Mouse (Mus musculus) forebrain, embryonic 10.5 days (tissue): Measurements from ENCODE around the gene Ddx46. TPM values are rescaled to one million over a fixed set of nuclear protein-coding genes. Genes with fewer than 3 reads are reported as not detected.

Source experiments
- DNase-seq: peaks from one replicate; pipeline ENCODE4 v3.0.0-alpha.2; 2017; ENCODE audit warnings: low spot score; ENCODE audit errors: extremely low spot score
- H3K27ac ChIP-seq: fragments of 300-500 bp; sonication (generic); 2 replicates; pipeline ENCODE4 v1.5.1; 2016; ENCODE audit warnings: mild to moderate bottlenecking
- H3K27me3 ChIP-seq: fragments of 300-500 bp; sonication (generic); 2 replicates; pipeline ENCODE4 v1.6.1; 2016; ENCODE audit warnings: mild to moderate bottlenecking; ENCODE audit not compliant: poor library complexity, severe bottlenecking
- H3K36me3 ChIP-seq: fragments of 300-500 bp; sonication (generic); replicated peaks from 2 replicates; pipeline ENCODE4 v1.6.1; 2016; ENCODE audit warnings: mild to moderate bottlenecking, moderate library complexity
- H3K4me1 ChIP-seq: fragments of 300-500 bp; sonication (generic); 2 replicates; pipeline ENCODE4 v1.6.1; 2016
- H3K4me3 ChIP-seq: fragments of 300-500 bp; sonication (generic); 2 replicates; pipeline ENCODE4 v1.5.1; 2016; ENCODE audit warnings: mild to moderate bottlenecking, moderate library complexity
- H3K9me3 ChIP-seq: fragments of 300-500 bp; sonication (generic); 2 replicates; pipeline ENCODE4 v1.6.1; 2016; ENCODE audit warnings: mild to moderate bottlenecking, moderate library complexity
- WGBS: fragments of 180-500 bp; shearing (Covaris S2); methylation state at CpG from one replicate; pipeline ENCODE4 v1.1.7; 2016; 5-methylcytosine and 5-hydroxymethylcytosine counted together
- polyA plus RNA-seq: library from polyadenylated mRNA; unstranded; fragments of >200 nt; fragmentation: Nextera tagmentation; extraction: Ambion mirVana; gene quantifications from 2 replicates; pipeline ENCODE4 v1.2.1, GENCODE M21; 2016

The Ddx46 gene
- polyA plus RNA-seq = 44.1 and 48.0 TPM in 2 replicates

DNA sequence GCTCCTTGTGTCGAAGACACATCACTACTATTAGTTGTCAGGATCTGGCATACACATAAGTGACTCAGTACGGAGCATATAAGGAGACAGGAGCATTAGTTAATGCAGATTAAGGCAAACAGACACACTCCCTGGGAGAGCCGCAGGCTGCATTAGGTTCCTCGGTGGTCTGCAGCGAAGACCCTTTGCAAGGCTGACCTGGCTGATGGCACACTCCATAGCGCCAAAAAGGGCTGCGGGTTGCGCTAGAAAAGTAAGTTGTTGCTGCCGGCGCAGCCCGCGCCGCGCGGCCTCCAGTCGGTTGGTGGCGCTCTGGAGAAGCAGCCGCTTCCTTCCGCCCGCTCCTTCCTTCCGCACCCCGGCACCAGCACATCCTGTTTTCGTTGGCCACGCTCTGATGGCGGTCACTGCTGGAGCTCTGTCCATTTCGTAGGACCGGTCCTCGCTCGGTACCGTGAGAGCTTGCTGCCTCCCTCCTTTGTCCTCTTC, at the start of gene Ddx46:
TSS of gene Ddx46 (plus strand) at position 389 of the 489 bp plus-strand sequence.
- WGBS = 7% methylated on average over 30 of the region's 30 CpGs
- Histone ChIP-seq H3K4me1 (peaks cover 18% of the 10 kb centered on the region), H3K4me3 (peak within 1 kb of the TSS; percentile 100), H3K36me3 (peaks cover 69% of the 10 kb centered on the region), H3K9me3 (no peaks in the 10 kb centered on the region), H3K27ac (peak within 1 kb of the TSS; percentile 92), H3K27me3 (no peaks in the 10 kb centered on the region)
- peak; percentile 90 for DNase-seq

DNA sequence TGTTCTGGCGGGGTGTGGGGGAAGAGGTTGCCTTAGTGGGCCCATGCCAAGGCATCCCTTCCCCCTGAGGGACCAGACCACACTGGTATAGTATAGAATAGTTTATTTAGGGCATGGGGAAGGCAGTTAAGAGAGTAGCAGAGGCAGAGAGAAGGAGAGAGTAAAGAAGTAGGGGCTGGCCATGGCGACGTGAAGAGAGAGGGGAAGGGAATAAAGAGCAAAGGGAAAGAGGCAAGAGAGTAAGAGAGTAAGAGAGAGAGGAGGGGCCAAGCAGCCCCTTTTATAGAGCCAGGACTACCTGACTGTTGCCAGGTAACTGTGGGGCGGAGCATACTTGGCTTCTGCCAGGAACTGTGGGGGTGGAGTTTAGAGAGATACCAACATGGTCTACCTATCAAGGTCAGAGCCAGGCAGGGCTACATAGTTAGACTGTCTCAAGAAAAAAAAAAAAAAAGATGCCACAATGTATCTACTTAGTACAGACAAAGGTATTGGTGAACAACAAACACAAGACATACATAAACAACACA, 42.8 kb upstream of the Ddx46 start:
- DNase-seq = no peak
- Histone ChIP-seq H3K4me3 (peak overlapping the region; percentile 89; the same call in 1 of the 2 replicates), H3K4me1 (peaks cover 16% of the 10 kb centered on the region), H3K27ac (no peak overlapping the region), H3K9me3 (no peaks in the 10 kb centered on the region), H3K27me3 (peaks cover 6% of the 10 kb centered on the region), H3K36me3 (peaks cover 29% of the 10 kb centered on the region)
- WGBS = 71% methylated on average over 4 of the region's 4 CpGs

DNA sequence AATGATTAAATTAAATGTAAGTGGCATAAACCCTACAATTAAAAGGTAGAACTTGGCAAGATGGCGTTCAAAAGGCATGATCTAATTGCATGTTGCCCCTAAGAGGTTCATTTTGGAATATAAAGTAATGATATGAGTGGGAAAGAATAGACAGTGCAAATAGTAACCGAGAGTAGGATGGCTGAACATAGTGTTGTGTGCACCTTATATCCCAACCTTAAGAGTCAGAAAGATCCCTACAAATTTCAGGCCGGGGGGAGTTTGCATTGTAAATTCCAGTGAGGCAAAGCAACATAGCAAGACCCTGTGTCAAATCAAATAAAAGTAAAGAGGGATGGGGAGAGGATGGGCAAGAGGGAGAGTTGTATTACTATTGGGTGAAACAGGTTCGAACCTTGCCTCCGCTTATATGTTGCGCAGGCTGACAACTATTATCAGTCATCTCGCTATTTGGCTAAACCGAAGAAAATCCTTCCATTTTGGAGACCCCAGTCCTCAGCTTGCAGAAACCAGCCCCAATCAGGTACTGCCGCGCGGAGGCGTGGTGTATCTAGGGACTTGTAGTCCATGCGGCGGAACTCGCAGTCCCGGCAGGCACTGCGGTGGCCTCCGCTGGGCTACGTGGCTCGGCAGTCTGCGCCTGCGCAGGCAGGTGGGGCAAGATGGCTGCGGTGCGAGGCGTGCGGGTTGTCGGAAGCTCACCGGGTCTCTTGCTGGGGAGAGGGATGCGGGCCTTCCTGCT, 42.1 kb upstream of the Ddx46 start:
- peaks cover 35% of the 10 kb centered on the region for H3K36me3 ChIP-seq

DNA sequence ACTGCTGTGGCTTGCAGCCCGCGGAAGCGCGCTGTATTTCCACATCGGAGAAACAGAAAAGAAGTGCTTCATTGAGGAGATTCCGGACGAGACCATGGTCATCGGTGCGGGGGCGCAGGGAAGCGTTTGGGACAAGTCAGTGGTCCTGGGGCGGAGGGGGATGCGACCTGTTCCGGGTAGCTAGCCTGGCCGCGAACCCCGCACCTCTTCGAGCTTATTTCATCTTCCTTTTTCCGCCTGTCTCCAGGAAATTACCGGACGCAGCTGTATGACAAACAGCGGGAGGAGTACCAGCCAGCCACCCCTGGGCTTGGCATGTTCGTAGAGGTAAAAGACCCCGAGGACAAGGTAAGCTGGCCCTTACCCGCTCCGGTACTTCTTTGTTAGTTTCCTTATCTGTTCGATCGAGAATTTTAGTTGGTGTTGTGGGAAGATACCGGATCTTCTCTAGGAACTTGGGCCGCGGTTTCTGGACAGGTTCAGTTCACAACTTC, 41.5 kb upstream of the Ddx46 start:
- peak overlapping the region; percentile 92 for H3K27ac ChIP-seq
- peaks cover 42% of the 10 kb centered on the region for H3K36me3 ChIP-seq
- peaks cover 6% of the 10 kb centered on the region for H3K27me3 ChIP-seq
- H3K9me3 ChIP-seq = no peaks in the 10 kb centered on the region
- peaks cover 16% of the 10 kb centered on the region for H3K4me1 ChIP-seq
- under 1% methylated on average over 31 of the region's 31 CpGs for WGBS
- DNase-seq = no peak
- H3K4me3 ChIP-seq = peak overlapping the region; percentile 89

More for the DNA sequence above, 42.1 kb upstream of the Ddx46 start:
- peak; percentile 97 for DNase-seq
- peaks cover 16% of the 10 kb centered on the region for H3K4me1 ChIP-seq
- no peaks in the 10 kb centered on the region for H3K9me3 ChIP-seq
- peak overlapping the region; percentile 92 for H3K27ac ChIP-seq
- H3K27me3 ChIP-seq = peaks cover 6% of the 10 kb centered on the region
- H3K4me3 ChIP-seq = peak overlapping the region; percentile 89
- 5% methylated on average over 29 of the region's 29 CpGs for WGBS

DNA sequence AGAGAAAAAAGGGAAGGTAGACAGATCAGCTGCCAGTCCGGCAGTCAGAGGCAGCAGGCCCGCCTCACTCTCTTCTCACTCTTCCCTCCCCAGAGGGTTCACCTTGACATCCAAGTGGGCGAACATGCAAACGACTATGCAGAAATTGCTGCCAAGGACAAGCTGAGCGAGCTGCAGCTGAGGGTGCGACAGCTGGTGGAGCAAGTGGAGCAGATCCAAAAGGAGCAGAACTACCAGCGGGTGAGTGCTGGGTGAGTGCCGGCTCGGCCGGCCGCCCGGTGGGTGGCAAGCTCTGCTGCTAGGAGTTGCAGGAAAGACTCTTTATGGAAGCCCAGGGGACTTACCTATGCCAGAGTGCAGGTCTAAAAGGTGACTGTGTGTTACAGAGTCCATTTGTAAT, 39.5 kb upstream of the Ddx46 start:
- H3K9me3 ChIP-seq = no peaks in the 10 kb centered on the region
- peaks cover 6% of the 10 kb centered on the region for H3K27me3 ChIP-seq
- peak overlapping the region; percentile 3; the same call in 1 of the 2 replicates for H3K4me3 ChIP-seq
- 92% methylated on average over 12 of the region's 12 CpGs for WGBS
- H3K4me1 ChIP-seq = peaks cover 29% of the 10 kb centered on the region
- peaks cover 45% of the 10 kb centered on the region for H3K36me3 ChIP-seq
- no peak for DNase-seq
- H3K27ac ChIP-seq = no peak overlapping the region

DNA sequence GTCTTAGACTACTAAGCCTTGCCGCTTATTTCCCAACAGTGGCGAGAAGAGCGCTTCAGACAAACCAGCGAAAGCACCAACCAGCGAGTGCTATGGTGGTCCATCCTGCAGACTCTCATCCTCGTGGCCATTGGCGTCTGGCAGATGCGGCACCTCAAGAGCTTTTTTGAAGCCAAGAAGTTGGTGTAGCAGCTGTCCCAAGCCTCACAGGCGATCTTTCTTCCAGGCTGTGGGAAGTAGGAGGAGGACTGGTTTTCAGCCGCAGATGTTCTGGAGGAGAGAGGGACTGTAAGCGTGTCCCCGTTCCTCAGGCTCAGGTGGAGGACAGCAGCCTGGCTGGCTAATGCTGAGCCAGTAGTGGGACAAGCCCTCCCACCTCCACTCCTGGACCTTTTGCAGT, 38.0 kb upstream of the Ddx46 start:
- no peaks in the 10 kb centered on the region for H3K27me3 ChIP-seq

DNA sequence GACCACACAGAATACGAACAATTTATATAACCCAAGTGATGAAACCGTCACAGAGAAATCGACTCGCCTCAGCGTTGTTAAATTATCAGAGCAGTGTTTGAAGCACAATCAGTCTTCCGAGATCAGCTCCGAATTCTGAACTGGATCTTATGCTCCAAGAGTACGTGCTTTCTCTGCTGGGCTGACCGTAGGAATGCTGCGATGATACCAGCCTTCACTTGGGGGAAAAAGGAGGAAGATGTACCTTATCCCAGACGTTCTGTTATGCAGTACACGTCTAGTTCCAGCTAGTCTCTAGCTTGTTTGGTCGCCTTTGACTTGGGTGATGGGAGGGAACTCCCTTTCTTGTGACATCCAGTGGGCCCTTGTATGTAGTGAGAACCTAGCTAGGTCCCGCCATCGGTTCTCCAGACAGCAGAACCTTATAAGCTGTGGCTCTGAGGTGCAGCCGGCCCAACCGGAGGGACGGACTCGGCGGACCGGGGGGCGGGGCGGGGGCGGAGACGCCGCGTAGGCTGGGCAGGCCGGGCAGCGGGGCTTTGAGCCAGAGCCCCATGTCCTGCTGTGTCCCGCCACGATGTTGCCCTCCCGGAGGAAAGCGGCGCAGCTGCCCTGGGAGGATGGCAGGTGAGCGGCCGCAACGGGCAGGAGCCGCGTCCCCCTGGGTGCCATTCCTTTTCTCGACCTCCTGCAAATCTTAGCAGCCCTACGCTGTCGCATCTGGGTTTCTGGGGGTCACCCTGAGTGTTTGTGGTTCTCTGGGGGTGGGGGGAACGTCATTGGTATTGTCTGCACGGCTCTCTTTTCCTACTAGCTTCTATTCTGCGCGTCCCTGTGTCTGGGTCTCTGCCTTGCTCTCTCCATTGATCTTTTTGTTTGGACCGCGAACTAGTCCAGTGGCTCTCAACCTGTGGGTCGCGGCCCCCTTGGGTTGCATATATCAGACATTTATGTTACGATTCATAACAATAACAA, 35.0 kb upstream of the Ddx46 start, which contains the start of gene B4galt7:
TSS of gene B4galt7 (plus strand) at position 331 of the 975 bp plus-strand sequence.
- H3K27ac ChIP-seq = peak within 1 kb of the TSS; percentile 81
- peak; percentile 77 for DNase-seq
- no peaks in the 10 kb centered on the region for H3K27me3 ChIP-seq
- no peaks in the 10 kb centered on the region for H3K9me3 ChIP-seq
- peaks cover 20% of the 10 kb centered on the region for H3K4me1 ChIP-seq
- peak within 1 kb of the TSS; percentile 64 for H3K4me3 ChIP-seq
- peaks cover 52% of the 10 kb centered on the region for H3K36me3 ChIP-seq
- WGBS = 10% methylated on average over 51 of the region's 51 CpGs

More for the DNA sequence above, 38.0 kb upstream of the Ddx46 start:
- Histone ChIP-seq H3K9me3 (no peaks in the 10 kb centered on the region), H3K27ac (no peak overlapping the region), H3K4me1 (peaks cover 37% of the 10 kb centered on the region), H3K4me3 (no peak overlapping the region), H3K36me3 (peaks cover 45% of the 10 kb centered on the region)
- 95% methylated on average over 12 of the region's 12 CpGs for WGBS
- no peak for DNase-seq

DNA sequence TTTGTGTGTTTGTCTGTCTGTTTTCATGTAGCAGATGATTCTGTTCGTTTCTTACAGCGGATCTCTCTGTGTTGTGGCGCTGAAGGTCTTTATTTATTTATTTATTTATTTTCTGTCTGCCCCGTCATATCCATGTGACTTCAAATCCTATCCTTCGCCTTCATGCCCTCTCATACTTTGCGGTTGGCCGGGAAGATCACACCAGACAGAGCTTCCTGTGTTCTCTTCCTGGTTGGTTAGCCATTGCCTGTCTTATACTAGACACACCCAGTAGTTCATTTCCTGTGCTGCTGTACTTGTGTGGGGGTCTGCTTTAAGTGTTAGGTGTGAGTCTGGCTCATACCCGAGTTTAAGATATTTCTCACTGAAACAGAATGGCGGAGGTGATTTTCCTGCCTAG, 34.2 kb upstream of the Ddx46 start:
- Histone ChIP-seq H3K27ac (peak overlapping the region; percentile 81; the same call in 1 of the 2 replicates), H3K4me1 (peaks cover 20% of the 10 kb centered on the region), H3K9me3 (no peaks in the 10 kb centered on the region), H3K4me3 (peak overlapping the region; percentile 64), H3K27me3 (no peaks in the 10 kb centered on the region), H3K36me3 (peaks cover 50% of the 10 kb centered on the region)
- 32% methylated on average over 9 of the region's 9 CpGs for WGBS
- no peak for DNase-seq

DNA sequence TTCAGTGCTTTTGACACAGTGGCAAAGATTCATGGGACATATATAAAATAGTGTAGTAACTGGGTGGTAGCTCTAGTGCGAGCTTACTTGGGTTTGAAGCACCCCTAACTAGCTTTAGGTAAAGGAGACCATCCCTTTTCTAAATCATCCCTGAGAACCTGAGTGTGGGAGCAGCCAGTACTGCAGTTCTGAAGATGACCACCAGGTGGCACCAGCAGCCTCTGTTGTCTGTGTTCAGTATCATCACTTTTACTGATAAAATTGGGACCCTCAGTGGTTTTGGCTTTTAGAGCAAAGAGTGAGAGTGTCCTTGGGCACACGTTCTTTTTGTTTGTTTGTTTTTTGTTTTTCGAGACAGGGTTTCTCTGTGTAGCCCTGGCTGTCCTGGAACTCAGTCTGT, 33.2 kb upstream of the Ddx46 start:
- WGBS = 11% methylated on average over 3 of the region's 3 CpGs
- Histone ChIP-seq H3K4me1 (peaks cover 20% of the 10 kb centered on the region), H3K36me3 (peaks cover 49% of the 10 kb centered on the region), H3K4me3 (no peak overlapping the region), H3K27ac (no peak overlapping the region), H3K27me3 (no peaks in the 10 kb centered on the region), H3K9me3 (no peaks in the 10 kb centered on the region)
- peak; percentile 84 for DNase-seq

DNA sequence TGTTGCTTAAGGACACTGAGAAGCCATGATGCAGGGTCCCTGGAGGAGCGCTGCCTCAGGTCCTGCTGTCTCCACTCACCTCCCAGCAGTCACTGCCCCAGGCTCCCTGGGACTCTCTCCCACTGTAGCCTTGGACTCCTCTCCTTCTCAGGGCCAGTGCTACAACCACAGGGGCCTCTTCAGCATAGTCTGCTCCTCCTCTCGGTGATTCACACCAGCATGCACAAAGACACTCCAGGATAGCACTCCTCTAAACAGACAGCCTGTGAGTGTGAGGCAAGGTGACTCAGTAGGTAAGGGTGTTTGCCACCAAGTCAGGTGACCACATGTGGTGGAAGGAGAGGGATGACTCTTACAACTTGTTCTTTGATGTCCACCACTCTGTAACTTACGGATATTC, 30.2 kb upstream of the Ddx46 start:
- Histone ChIP-seq H3K9me3 (no peaks in the 10 kb centered on the region), H3K27ac (no peak overlapping the region), H3K4me1 (peaks cover 13% of the 10 kb centered on the region), H3K36me3 (peaks cover 58% of the 10 kb centered on the region), H3K4me3 (no peak overlapping the region), H3K27me3 (no peaks in the 10 kb centered on the region)
- 91% methylated on average over 3 of the region's 3 CpGs for WGBS
- no peak for DNase-seq

DNA sequence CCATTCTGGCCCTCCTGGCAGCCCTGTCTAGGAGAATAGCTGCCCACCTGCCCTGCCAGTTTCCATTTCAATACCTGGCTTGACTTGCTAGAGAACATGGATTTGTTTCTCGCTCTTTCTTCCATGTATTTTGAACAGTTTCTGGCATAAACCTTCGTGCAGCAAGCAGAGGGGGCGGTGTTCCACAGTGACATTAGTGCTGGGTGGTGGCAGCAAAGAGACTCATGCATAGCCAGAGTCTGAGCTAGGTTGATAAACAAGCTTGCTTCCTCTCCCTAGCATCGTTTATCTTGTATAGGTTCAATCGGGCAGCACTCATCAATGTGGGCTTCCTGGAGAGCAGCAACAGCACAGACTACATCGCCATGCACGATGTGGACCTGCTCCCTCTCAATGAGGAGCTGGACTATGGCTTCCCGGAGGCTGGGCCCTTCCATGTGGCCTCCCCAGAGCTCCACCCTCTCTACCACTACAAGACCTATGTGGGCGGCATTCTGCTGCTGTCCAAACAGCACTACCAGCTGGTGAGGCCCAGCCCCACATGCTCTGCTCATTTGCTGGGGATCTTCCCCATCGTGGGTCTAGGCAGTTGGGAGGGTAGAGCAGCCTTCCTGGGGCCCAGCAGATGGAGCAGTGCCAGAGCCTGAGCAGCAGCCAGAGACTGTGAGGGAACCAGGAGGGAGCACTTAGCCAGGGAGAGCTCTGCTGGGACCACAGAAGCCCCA, 27.8 kb upstream of the Ddx46 start:
- no peak for DNase-seq

DNA sequence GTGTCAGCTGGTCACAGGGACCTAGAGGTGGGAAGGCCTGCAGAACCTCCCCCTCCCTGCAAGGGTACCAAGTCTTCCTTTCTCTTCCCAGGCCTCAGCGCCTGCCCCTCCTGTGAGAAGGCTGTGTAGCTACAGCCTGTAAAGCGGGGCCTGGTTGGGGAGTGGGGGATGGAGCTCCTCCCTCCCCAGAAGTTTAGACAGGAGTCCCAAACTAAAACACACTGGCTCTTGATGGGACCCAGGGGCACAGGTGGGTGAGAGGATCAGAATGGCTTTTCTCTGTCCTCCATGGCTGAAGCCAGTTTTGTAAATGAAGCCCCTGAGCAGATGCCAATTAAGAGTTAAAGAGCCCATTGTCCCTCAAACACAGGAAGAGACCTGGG, 27.2 kb upstream of the Ddx46 start:
- no peak overlapping the region for H3K4me3 ChIP-seq

More for the DNA sequence above, 27.8 kb upstream of the Ddx46 start:
- Histone ChIP-seq H3K4me1 (no peaks in the 10 kb centered on the region), H3K36me3 (peaks cover 74% of the 10 kb centered on the region), H3K27me3 (no peaks in the 10 kb centered on the region), H3K9me3 (no peaks in the 10 kb centered on the region), H3K27ac (no peak overlapping the region), H3K4me3 (no peak overlapping the region)
- WGBS = 85% methylated on average over 10 of the region's 10 CpGs

More for the DNA sequence above, 27.2 kb upstream of the Ddx46 start:
- H3K4me1 ChIP-seq = no peaks in the 10 kb centered on the region
- 89% methylated on average over 2 of the region's 2 CpGs for WGBS
- H3K27me3 ChIP-seq = no peaks in the 10 kb centered on the region
- no peak for DNase-seq
- no peak overlapping the region for H3K27ac ChIP-seq
- peaks cover 74% of the 10 kb centered on the region for H3K36me3 ChIP-seq
- no peaks in the 10 kb centered on the region for H3K9me3 ChIP-seq
